Mouse (Mus musculus) heart, embryonic 10.5 days (tissue): ENCODE measurements around the gene P2rx2. TPM values are rescaled to one million over a fixed set of nuclear protein-coding genes. Genes with fewer than 3 reads are reported as not detected.
A peak's percentile ranks its signal among the peaks of the same experiment; 100 is the strongest.

Experiments
- DNase-seq: peaks from one replicate; pipeline ENCODE4 v3.0.0-alpha.2; 2017; ENCODE audit warnings: low spot score
- H3K27ac ChIP-seq: fragments of 300-500 bp; sonication (generic); 2 replicates; pipeline ENCODE4 v1.5.1; 2016; ENCODE audit warnings: mild to moderate bottlenecking
- H3K27me3 ChIP-seq: fragments of 300-500 bp; sonication (generic); 2 replicates; pipeline ENCODE4 v1.6.1; 2016; ENCODE audit warnings: mild to moderate bottlenecking; ENCODE audit not compliant: poor library complexity, insufficient read depth, severe bottlenecking
- H3K36me3 ChIP-seq: fragments of 300-500 bp; sonication (generic); 2 replicates; pipeline ENCODE4 v1.6.1; 2016; ENCODE audit warnings: mild to moderate bottlenecking, moderate library complexity
- H3K4me1 ChIP-seq: fragments of 300-500 bp; sonication (generic); 2 replicates; pipeline ENCODE4 v1.6.1; 2016; ENCODE audit warnings: mild to moderate bottlenecking
- H3K4me3 ChIP-seq: fragments of 300-500 bp; sonication (generic); 2 replicates; pipeline ENCODE4 v1.5.1; 2016; ENCODE audit warnings: mild to moderate bottlenecking, moderate library complexity
- H3K9me3 ChIP-seq: fragments of 300-500 bp; sonication (generic); 2 replicates; pipeline ENCODE4 v1.6.1; 2016; ENCODE audit warnings: mild to moderate bottlenecking, moderate library complexity
- WGBS: fragments of 180-500 bp; shearing (Covaris S2); methylation state at CpG from one replicate; pipeline ENCODE4 v1.1.7; 2016; 5-methylcytosine and 5-hydroxymethylcytosine counted together
- polyA plus RNA-seq: library from polyadenylated mRNA; unstranded; fragments of >200 nt; fragmentation: Nextera tagmentation; extraction: Ambion mirVana; gene quantifications from 2 replicates; pipeline ENCODE4 v1.2.1, GENCODE M21; 2016

The P2rx2 gene
- 0.27 and 0.44 TPM in 2 replicates for polyA plus RNA-seq

DNA sequence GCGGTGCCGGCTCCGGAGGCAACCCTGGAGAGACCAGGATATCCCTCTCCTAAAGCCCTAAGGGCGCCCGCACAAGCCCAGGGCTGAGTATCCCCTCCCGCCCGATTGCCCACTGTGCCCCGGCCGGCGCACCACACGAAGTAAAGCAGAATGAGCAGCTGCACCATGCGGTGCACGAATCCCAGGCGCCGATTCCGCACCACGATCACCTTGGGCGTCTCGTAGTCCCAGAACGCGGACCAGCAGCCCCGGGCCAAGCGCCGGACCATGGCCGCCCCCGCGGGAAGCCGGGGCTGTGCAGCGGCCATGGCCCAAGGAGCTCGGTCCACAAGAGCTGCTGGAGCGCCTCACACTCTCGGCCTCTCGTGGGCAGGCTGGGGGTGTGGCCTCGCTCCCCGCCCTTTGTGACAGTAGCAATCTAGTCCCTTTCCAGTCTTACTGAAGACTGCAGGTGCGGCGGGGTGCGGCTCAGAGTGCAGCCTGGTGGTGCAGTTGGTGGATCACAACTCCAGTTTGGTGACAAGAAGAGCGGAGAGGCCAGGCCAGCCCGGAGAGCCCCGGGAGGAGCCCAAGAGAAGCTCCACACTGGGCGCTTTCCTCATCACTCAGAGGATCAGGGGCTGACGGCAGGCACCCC is at the start of gene P2rx2:
Gene P2rx2, minus strand, starts transcription at position 565 of the 637 bp plus-strand sequence.
- Histone ChIP-seq H3K27ac (peak within 1 kb of the TSS; percentile 62), H3K27me3 (peaks cover 68% of the 10 kb centered on the region), H3K4me1 (peaks cover 15% of the 10 kb centered on the region)

DNA sequence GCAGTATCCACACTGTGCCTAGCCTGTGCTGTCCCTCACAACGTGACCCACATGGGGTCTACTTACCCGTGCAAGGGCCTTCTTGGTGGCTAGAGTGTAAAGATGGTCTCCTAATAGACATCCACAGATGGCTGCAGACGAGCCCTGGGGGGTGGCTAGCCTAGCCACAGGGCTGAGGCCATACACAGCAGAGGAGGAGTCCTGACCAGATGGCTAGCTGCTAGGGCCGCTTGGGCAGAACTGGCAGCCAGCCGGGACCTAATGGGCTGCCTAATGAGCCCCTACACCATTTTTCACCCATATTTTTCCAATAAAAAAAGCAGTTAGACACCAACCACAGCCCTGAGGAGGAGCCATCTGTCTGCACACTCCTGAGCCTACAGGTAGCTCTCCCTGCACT is 49.7 kb upstream of the P2rx2 start:
- H3K27me3 ChIP-seq, result no peaks in the 10 kb centered on the region
- no peak overlapping the region for H3K27ac ChIP-seq
- peaks cover 6% of the 10 kb centered on the region; the same call in 1 of the 2 replicates for H3K4me1 ChIP-seq
- 75% methylated on average over 5 of the region's 5 CpGs for WGBS
- H3K36me3 ChIP-seq, result peaks cover 2% of the 10 kb centered on the region; the same call in 1 of the 2 replicates
- DNase-seq, result no peak
- H3K9me3 ChIP-seq, result no peaks in the 10 kb centered on the region
- H3K4me3 ChIP-seq, result no peak overlapping the region

More for the DNA sequence above, at the start of gene P2rx2:
- peaks cover 11% of the 10 kb centered on the region for H3K36me3 ChIP-seq
- no peak for DNase-seq
- 2% methylated on average over 43 of the region's 43 CpGs for WGBS
- peak within 1 kb of the TSS; percentile 67 for H3K4me3 ChIP-seq
- no peaks in the 10 kb centered on the region for H3K9me3 ChIP-seq

DNA sequence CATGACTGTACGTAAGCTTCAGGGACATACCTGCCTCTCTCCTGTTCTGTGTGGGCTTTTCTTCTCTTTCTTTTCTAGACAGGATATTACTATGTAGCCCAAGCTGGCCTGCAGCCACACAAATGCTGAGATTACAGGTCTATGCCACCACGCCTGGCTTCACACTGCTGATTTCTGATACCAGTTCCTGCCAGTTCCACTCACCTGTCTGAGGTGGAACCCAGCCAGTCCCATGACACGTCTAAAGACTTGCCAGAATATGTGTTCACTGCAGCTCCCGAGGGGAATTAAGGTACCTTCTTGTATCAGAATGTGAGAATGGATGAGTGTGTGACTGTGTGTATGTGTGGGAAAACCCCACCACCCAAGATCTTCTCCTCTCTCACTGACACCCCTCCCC is 47.6 kb upstream of the P2rx2 start:
- no peak overlapping the region for H3K4me3 ChIP-seq
- H3K27me3 ChIP-seq, result peaks cover 14% of the 10 kb centered on the region
- no peak overlapping the region for H3K27ac ChIP-seq
- WGBS, result 88% methylated on average over 4 of the region's 4 CpGs
- no peaks in the 10 kb centered on the region for H3K9me3 ChIP-seq
- peaks cover 25% of the 10 kb centered on the region for H3K4me1 ChIP-seq
- H3K36me3 ChIP-seq, result no peaks in the 10 kb centered on the region
- no peak for DNase-seq

DNA sequence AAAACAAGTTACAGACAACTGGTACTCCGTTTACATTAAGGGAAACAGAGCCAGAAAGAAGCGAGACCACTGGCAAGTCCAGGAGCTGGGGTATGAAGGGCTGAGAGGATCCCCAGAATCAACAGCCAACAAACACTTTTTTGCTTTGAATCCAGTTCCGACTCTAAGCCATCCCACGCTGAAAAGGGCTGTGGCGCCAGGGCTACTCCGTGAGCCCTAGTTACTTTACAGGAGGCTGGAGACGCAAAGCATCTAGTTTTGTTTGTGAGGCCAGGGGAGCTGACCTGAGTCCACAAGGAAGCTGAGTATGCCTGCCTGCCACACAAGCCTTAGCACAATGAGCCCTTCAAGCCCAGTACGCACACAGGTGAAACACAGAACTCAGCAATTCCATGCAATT is 44.3 kb upstream of the P2rx2 start:
- Histone ChIP-seq H3K4me1 (peaks cover 39% of the 10 kb centered on the region), H3K27me3 (peaks cover 25% of the 10 kb centered on the region), H3K4me3 (peak overlapping the region; percentile 73), H3K36me3 (no peaks in the 10 kb centered on the region), H3K9me3 (no peaks in the 10 kb centered on the region), H3K27ac (peak overlapping the region; percentile 82)
- no peak for DNase-seq
- 22% methylated on average over 8 of the region's 8 CpGs for WGBS

DNA sequence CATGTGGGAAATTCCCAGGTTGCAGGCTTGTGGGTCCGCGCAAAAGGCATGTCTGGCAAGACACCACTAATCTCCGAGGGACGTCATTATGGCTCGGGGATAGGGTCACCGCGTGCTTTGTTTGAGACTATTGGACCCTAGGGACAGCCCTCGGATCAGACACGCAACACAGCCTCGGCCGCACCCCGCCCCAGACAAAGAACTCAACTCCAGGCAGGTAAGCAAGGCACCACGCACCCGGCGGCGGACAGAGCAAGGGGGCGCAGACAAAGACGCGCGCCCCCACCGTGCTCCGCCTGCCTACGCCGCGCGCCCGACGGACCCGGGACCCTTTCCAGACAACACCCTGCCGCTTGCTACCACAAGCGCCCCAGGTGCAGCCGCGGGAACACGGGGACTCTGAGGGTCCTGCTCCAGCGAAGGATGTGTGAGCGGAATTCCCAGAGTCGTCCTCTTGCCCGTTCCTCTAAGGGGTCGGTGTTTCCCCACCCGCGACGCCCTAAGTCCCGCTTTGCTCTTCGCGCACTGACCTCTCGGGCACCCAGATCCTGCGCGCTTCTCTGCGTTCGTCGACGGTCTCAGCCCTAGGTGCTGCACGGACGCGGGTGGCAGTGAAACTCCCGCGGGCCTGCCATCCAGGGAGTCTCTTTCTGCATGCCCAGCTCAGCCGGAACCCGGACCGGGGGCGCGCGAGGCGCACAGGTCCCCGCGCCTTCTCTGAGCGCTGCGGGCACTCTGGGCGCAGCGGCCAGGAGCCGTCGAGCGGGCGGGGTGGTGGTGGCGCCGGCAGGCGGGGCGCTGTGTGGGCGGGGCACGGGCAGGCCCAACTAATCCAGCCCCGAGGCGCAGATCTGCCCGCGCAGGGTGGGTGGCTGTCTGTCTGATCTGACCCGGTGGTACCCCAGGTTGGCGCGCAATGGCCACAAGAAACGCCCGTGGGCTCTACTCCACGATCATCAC is 43.6 kb upstream of the P2rx2 start:
- Histone ChIP-seq H3K27me3 (peaks cover 25% of the 10 kb centered on the region), H3K9me3 (no peaks in the 10 kb centered on the region), H3K27ac (peak overlapping the region; percentile 82), H3K36me3 (no peaks in the 10 kb centered on the region), H3K4me1 (peaks cover 39% of the 10 kb centered on the region), H3K4me3 (peak overlapping the region; percentile 73)
- no peak for DNase-seq
- WGBS, result 2% methylated on average over 90 of the region's 90 CpGs

DNA sequence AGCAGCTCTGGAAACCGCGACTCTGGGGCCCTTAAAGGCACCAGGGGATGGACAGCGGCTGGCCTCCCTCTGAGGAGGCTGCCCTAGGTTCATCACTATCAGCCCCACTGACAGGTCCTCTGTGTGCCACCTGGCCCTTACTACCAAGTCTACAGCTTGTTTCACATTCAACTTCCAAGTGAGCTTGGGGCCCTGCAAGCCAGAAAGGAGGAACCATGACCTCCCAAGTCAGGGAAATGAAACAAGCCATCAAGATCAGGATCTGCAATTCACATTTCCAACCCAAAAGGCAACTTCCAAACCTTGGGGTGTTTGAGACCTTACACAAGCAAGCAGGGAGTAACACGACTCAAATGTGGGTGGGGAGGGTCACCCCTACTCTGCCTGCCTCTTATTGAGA is 42.3 kb upstream of the P2rx2 start:
- Histone ChIP-seq H3K4me3 (peak overlapping the region; percentile 73; the same call in 1 of the 2 replicates), H3K9me3 (no peaks in the 10 kb centered on the region), H3K27me3 (peaks cover 25% of the 10 kb centered on the region), H3K36me3 (peaks cover 6% of the 10 kb centered on the region), H3K27ac (no peak overlapping the region), H3K4me1 (peaks cover 39% of the 10 kb centered on the region)
- DNase-seq, result no peak
- 38% methylated on average over 4 of the region's 4 CpGs for WGBS

DNA sequence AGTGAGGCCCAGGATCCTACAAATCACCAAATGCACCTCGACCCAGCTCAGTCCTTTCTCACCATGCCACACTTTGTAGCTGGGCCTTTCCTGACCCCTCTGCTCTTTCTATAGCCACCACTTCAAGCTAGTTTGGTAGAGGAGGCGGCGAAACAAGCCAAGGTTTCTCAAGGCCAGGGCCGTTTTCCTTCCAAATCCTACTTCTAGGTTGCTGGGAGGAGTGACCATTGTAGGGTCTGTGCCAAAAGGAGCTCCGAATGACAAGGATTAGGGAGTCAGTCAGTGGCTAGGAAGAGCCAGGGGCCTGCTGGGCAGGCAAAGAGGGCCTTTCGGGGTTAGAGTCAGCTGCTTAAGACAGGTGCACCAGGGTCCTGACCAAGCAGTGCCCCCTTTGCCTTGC is 41.5 kb upstream of the P2rx2 start:
- Histone ChIP-seq H3K4me3 (no peak overlapping the region), H3K27me3 (peaks cover 25% of the 10 kb centered on the region), H3K36me3 (peaks cover 6% of the 10 kb centered on the region), H3K27ac (no peak overlapping the region), H3K4me1 (peaks cover 34% of the 10 kb centered on the region), H3K9me3 (no peaks in the 10 kb centered on the region)
- 78% methylated on average over 6 of the region's 6 CpGs for WGBS
- DNase-seq, result no peak

DNA sequence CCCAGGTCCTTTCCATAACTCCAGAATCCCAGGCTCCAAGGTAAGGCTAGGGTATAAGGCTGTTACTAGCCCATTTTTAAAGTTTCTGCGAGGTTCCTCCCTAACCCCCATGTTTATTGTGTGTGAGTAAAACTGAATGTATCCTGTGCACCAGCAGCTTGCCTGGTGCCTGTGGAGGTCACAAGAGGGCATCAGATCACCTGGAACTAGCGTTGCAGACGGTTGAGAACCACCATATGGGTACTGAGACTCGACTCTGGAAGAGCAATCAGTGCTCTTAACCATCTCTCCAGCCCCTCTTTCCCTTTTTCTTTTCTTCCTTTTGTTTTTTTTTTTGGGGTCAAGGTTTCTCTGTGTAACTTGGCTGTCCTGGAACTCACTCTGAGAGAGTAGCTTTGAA is 36.8 kb upstream of the P2rx2 start:
- H3K36me3 ChIP-seq, result peaks cover 52% of the 10 kb centered on the region

DNA sequence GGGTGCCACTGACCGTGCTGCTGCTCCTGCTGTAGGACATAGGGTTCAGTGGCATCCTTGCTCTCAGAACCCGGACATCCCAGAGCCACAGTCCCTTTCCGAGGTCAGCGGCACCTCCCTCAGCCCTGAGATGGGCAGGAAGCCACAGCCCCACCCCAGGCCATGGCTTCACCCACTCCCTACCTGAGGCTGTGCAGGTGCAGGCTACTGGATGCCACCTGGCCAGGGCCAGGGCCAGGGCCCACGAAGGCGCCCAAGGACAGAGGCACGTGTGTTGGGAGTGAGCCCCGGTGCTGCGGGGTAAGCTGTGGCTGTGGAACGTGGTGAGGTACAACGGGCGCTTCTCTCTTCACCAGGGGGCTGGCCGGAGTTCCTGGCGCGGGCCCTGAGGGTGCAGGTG is 36.1 kb upstream of the P2rx2 start:
- Histone ChIP-seq H3K27ac (no peak overlapping the region), H3K4me3 (no peak overlapping the region; the same call in 1 of the 2 replicates), H3K36me3 (peaks cover 57% of the 10 kb centered on the region), H3K9me3 (no peaks in the 10 kb centered on the region), H3K27me3 (0 out of 2 replicates have a peak, but pooled peaks cover 4% of the 10 kb centered on the region), H3K4me1 (peaks cover 26% of the 10 kb centered on the region)
- 85% methylated on average over 15 of the region's 15 CpGs for WGBS
- DNase-seq, result no peak

More for the DNA sequence above, 36.8 kb upstream of the P2rx2 start:
- H3K27ac ChIP-seq, result no peak overlapping the region
- DNase-seq, result no peak
- H3K27me3 ChIP-seq, result 0 out of 2 replicates have a peak, but pooled peaks cover 7% of the 10 kb centered on the region
- peaks cover 32% of the 10 kb centered on the region for H3K4me1 ChIP-seq
- H3K9me3 ChIP-seq, result no peaks in the 10 kb centered on the region
- 85% methylated on average over 4 of the region's 4 CpGs for WGBS
- H3K4me3 ChIP-seq, result no peak overlapping the region

DNA sequence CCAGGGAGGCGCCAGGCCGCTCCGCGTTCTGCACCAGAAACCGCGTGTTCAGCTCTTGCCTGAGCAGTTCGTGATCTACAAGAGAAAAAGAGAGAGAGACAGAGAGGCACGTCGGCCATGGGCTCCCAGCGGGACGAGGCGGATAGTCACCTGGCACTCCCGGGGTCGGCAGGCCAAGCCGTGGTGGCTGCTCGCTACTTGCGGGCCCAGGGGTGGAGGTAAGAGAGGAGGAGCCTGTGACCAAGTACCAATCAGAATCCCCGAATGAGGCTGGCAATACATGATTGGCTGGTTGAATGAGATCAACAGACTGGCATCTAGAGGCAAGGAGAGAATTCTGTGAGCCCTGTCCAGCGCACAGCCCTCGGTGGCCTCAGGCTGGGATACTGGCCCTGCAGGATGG is 35.2 kb upstream of the P2rx2 start:
- Histone ChIP-seq H3K4me3 (peak overlapping the region; percentile 28; the same call in 1 of the 2 replicates), H3K36me3 (peaks cover 66% of the 10 kb centered on the region), H3K27ac (0 out of 2 replicates have a peak overlapping the region, but pooled peaks have one; percentile 26), H3K4me1 (peaks cover 26% of the 10 kb centered on the region), H3K27me3 (0 out of 2 replicates have a peak, but pooled peaks cover 4% of the 10 kb centered on the region), H3K9me3 (no peaks in the 10 kb centered on the region)
- DNase-seq, result peak; percentile 84
- WGBS, result 22% methylated on average over 20 of the region's 20 CpGs

DNA sequence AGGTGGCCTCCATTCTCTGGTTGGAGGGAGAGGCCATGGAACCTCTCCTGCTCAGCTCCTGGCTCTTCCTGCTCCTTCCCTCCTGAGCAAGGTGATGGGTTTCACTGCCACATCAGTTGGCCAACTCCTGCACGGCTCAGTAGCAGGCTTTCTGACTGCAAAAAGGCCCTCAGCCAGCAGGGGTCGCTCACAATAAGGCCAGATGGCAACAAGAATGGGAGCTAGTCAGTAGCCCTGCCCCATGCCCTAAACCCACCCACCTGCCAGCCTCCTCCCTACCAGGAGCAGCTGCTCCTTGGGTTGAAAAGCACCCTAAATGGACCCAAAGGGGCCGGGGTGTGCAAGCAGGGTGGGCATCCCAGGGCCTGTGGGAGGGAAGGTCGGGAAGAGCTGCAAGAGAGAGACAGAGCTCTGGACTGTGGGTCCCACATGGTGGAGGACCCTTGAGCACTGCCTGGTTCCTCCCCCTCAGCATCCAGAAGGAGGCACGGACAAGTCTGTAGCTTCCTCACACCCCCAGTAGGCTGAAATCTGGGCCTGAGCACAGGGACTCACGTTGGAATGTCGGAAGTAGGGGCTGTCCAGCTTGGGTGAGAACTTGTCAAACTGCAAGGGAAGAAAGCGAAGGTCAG is 33.9 kb upstream of the P2rx2 start:
- H3K9me3 ChIP-seq, result no peaks in the 10 kb centered on the region
- H3K36me3 ChIP-seq, result peaks cover 71% of the 10 kb centered on the region
- WGBS, result 64% methylated on average over 8 of the region's 8 CpGs
- H3K27ac ChIP-seq, result no peak overlapping the region
- 0 out of 2 replicates have a peak, but pooled peaks cover 4% of the 10 kb centered on the region for H3K27me3 ChIP-seq
- peaks cover 26% of the 10 kb centered on the region for H3K4me1 ChIP-seq
- DNase-seq, result no peak
- H3K4me3 ChIP-seq, result no peak overlapping the region

DNA sequence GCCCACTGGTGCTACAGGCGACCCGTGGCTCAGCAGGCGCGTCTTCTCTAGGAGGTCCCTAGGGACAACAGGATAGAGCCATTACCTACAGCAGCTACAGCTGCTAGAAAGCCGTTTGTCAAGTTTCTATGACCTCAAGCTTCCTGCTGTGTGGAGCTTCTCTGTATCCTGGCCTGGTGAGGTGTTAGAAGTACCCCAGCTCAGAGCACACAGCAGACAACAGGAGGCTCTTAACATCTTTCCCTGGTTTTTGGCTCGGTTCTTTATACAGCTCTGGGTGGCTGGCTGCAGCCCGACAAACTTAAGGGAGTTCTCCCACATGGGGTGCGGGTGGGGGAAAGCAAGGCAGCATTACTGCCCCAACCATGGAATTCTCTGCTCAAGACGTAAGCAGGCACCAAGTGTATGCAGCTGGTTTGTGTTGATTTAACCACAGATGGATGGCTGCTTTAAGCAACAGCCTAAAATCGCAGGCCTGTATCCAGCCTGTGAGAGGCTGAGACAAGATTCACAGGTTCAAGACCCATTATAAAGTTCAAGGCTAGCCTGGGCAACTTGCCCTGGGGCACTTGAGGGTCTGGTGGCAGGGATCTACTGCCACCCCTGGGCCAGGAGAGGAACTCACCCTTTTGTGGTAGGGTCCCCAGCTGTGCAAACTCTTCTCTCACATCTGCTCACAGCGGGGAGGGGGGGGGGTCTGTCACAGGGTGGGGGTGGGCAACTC is 21.0 kb upstream of the P2rx2 start:
- Histone ChIP-seq H3K4me3 (peak overlapping the region; percentile 66), H3K9me3 (no peaks in the 10 kb centered on the region), H3K27ac (peak overlapping the region; percentile 85), H3K4me1 (peaks cover 14% of the 10 kb centered on the region), H3K27me3 (peaks cover 22% of the 10 kb centered on the region), H3K36me3 (peaks cover 26% of the 10 kb centered on the region)
- no peak for DNase-seq
- 32% methylated on average over 11 of the region's 11 CpGs for WGBS
